Mouse (Mus musculus) liver, embryonic 13.5 days (tissue): ENCODE measurements around the gene Dydc2. TPM values are rescaled to one million over a fixed set of nuclear protein-coding genes. Genes with fewer than 3 reads are reported as not detected.

ENCODE experiments used
- ATAC-seq: fragments of 200-750 bp; cut with Nextera tagmentation; 2 replicates; pipeline ENCODE4 v1.8.0; 2017; ENCODE audit warnings: low read depth, mild to moderate bottlenecking, moderate number of reproducible peaks, moderate library complexity
- DNase-seq: peaks from one replicate; pipeline ENCODE4 v3.0.0; 2022
- H3K27ac ChIP-seq: fragments of 300-500 bp; sonication (generic); 2 replicates; pipeline ENCODE4 v1.5.1; 2015; ENCODE audit warnings: moderate library complexity, mild to moderate bottlenecking, inconsistent platforms
- H3K27me3 ChIP-seq: fragments of 300-500 bp; sonication (generic); 2 replicates; pipeline ENCODE4 v1.6.1; 2015; ENCODE audit warnings: mild to moderate bottlenecking, inconsistent platforms
- H3K36me3 ChIP-seq: fragments of 300-500 bp; sonication (generic); 2 replicates; pipeline ENCODE4 v1.6.1; 2015; ENCODE audit warnings: mild to moderate bottlenecking, inconsistent platforms
- H3K4me1 ChIP-seq: fragments of 300-500 bp; sonication (generic); replicated peaks from 2 replicates; pipeline ENCODE4 v1.6.1; 2015; ENCODE audit warnings: inconsistent platforms
- H3K4me2 ChIP-seq: fragments of 300-500 bp; sonication (generic); 2 replicates; pipeline ENCODE4 v1.6.1; 2015; ENCODE audit warnings: inconsistent platforms, mild to moderate bottlenecking, moderate library complexity
- H3K4me3 ChIP-seq: fragments of 300-500 bp; sonication (generic); replicated peaks from 2 replicates; pipeline ENCODE4 v1.5.1; 2015; ENCODE audit warnings: mild to moderate bottlenecking, inconsistent platforms
- H3K9ac ChIP-seq: fragments of 300-500 bp; sonication (generic); 2 replicates; pipeline ENCODE4 v1.6.1; 2015; ENCODE audit warnings: mild to moderate bottlenecking, inconsistent platforms
- H3K9me3 ChIP-seq: fragments of 300-500 bp; sonication (generic); replicated peaks from 2 replicates; pipeline ENCODE4 v1.6.1; 2016; ENCODE audit warnings: inconsistent platforms
- WGBS: fragments of 180-500 bp; shearing (Covaris S2); methylation state at CpG from one replicate; pipeline ENCODE4 v1.1.7; 2015; ENCODE audit not compliant: insufficient replicate concordance; 5-methylcytosine and 5-hydroxymethylcytosine counted together
- polyA plus RNA-seq: library from polyadenylated mRNA; unstranded; fragments of >200 nt; fragmentation: Nextera tagmentation; extraction: Ambion mirVana; gene quantifications from 2 replicates; pipeline ENCODE4 v1.2.1, GENCODE M21; 2015

Gene Dydc2
- polyA plus RNA-seq, 1 experiment from 2014 or later: not detected

DNA sequence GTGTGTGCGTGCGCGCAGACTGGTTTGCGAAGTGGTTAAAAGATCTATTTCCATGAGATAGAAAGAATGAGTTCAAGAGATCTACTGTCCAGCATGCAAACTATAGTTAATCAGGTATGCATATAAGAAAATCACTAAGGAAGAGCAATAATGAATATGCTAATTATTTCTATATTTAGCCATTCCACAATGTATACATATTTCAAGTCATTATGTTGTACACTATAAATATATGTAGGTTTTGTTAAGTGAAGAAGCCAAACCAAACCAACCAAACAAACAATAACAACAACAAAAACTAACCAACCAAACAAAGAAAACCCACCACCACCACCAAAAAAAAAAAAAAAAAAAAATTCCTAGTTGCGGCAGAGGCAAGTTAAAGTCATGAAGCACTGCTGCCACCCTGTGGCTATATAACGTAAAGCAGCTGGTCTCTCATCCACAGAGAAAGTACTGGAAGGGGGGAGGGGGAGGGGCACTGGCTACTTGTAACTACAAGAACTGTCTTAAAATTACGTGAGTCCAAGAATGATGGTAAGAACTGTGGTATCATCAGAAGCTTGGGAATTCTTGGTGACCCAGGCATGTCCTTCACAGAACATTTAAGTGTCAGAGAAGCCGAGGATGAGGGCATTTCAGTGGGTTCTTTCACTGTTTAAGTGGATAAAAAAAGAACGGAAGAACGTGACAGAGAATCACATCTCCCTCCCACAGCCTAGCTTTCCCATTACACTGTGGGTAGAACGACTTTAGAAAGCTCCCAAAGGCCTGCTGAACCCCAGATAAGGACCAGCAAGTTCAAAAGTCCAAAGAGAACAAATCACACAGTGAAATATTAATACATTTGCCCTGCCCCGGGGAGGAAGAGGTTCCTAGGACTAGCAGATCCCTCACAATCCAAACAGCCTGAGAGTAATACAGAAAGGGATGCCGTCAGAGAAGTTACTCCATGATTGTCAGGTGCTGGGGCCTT is 35.6 kb downstream of the Dydc2 start:
- ATAC-seq (no peak), DNase-seq (peak; percentile 56)
- no peak overlapping the region for H3K4me3 ChIP-seq
- no peak overlapping the region for H3K27ac ChIP-seq
- 49% methylated on average over 13 of the region's 13 CpGs for WGBS
- H3K9me3 ChIP-seq: no peaks in the 10 kb centered on the region
- no peaks in the 10 kb centered on the region for H3K27me3 ChIP-seq
- H3K36me3 ChIP-seq: no peaks in the 10 kb centered on the region
- H3K9ac ChIP-seq: no peak overlapping the region
- H3K4me2 ChIP-seq: no peak overlapping the region
- peaks cover 6% of the 10 kb centered on the region for H3K4me1 ChIP-seq

GRCm38 (mm10) chr14:41030989-41031513 is 38.0 kb downstream of the Dydc2 start:
- no peaks in the 10 kb centered on the region for H3K27me3 ChIP-seq
- H3K27ac ChIP-seq: no peak overlapping the region
- H3K4me1 ChIP-seq: peaks cover 17% of the 10 kb centered on the region
- no peaks in the 10 kb centered on the region for H3K9me3 ChIP-seq
- WGBS: 80% methylated on average over 6 of the region's 6 CpGs
- H3K9ac ChIP-seq: no peak overlapping the region
- H3K36me3 ChIP-seq: no peaks in the 10 kb centered on the region
- no peak overlapping the region for H3K4me3 ChIP-seq
- ATAC-seq: no peak
- no peak for DNase-seq
- H3K4me2 ChIP-seq: no peak overlapping the region

GRCm38 (mm10) chr14:41029303-41029702 is 39.7 kb downstream of the Dydc2 start:
- Histone ChIP-seq H3K9me3 (no peaks in the 10 kb centered on the region), H3K9ac (no peak overlapping the region), H3K36me3 (no peaks in the 10 kb centered on the region), H3K27me3 (no peaks in the 10 kb centered on the region), H3K27ac (no peak overlapping the region), H3K4me1 (peaks cover 34% of the 10 kb centered on the region), H3K4me3 (no peak overlapping the region), H3K4me2 (no peak overlapping the region)
- no peak for DNase-seq
- no peak for ATAC-seq
- whole genome bisulfite sequencing: 59% methylated on average over 4 of the region's 4 CpGs

DNA sequence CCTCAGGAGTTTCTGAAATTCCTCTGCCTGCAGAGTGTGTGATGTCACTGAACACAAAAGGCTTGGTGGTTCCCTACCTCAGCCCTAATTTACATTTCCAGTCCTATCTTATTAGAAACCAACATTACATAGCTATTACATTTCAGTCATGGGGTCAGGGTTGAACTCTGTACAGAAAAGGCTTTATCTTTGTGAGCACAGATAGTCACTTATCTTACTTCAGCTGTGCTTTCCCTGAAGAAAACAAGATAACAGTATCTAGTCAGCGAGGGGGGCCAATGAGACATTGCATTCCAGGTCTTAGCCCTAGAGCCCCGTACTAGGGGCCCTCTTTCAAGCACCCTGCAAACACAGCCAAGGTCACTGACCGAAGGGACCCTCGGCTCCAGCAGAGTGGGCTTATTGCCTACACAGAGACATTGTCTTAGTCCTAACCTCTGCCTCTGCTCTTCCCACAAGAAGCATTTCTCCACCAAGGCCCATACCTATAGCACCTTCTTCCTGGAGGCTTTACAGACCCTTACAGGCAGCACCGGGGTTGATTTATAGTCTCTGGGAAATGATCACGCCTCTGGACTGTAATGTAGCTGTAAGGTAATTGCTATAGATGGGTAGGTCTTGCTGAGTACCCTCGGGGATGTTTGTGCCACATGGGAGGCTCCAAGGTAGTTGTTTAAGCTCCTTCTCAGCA is 43.3 kb downstream of the Dydc2 start:
- DNase-seq (peak; percentile 60), ATAC-seq (peak; percentile 92)
- Histone ChIP-seq H3K9ac (peak overlapping the region; percentile 54), H3K4me2 (peak overlapping the region; percentile 35), H3K36me3 (no peaks in the 10 kb centered on the region), H3K9me3 (no peaks in the 10 kb centered on the region), H3K27me3 (no peaks in the 10 kb centered on the region), H3K4me1 (peaks cover 37% of the 10 kb centered on the region), H3K4me3 (0 out of 2 replicates have a peak overlapping the region, but pooled peaks have one; percentile 1), H3K27ac (peak overlapping the region; percentile 81)
- WGBS: 31% methylated on average over 7 of the region's 7 CpGs

GRCm38 (mm10) chr14:41025087-41025486 is 43.9 kb downstream of the Dydc2 start:
- Histone ChIP-seq H3K36me3 (no peaks in the 10 kb centered on the region), H3K4me2 (peak overlapping the region; percentile 35), H3K27me3 (no peaks in the 10 kb centered on the region), H3K27ac (peak overlapping the region; percentile 81), H3K4me1 (peaks cover 37% of the 10 kb centered on the region), H3K9me3 (no peaks in the 10 kb centered on the region), H3K9ac (0 out of 2 replicates have a peak overlapping the region, but pooled peaks have one; percentile 10), H3K4me3 (no peak overlapping the region)
- 70% methylated on average over 2 of the region's 2 CpGs for WGBS
- ATAC-seq (peak; percentile 57), DNase-seq (no peak)

- Histone ChIP-seq H3K9ac (no peak overlapping the region), H3K4me2 (no peak overlapping the region), H3K27ac (no peak overlapping the region), H3K27me3 (no peaks in the 10 kb centered on the region), H3K36me3 (no peaks in the 10 kb centered on the region), H3K9me3 (no peaks in the 10 kb centered on the region), H3K4me1 (peaks cover 43% of the 10 kb centered on the region), H3K4me3 (no peak overlapping the region)
- ATAC-seq: no peak
- WGBS: 77% methylated on average over 3 of the region's 3 CpGs
- DNase-seq: no peak
Observed at GRCm38 (mm10) chr14:41021246-41021645, 47.8 kb downstream of the Dydc2 start.

DNA sequence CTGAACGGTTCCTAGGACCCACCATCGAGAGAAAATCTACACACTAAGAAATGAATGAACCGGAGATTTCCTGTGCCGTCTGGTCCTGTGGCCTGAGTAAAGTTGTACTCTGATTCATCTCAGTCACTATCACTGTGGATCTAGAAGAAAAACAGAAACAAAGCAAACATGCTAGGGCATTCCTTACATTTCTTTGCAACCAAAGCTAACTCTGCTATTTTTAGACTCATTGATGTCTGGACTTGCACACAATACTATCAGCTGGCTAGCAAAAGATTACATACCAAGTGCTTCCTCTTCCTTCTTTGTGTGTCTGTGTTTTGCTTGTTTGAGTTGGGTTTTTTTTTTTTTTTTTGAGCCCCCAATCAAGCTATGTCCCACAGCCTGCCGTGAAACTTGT is 51.5 kb downstream of the Dydc2 start:
- Histone ChIP-seq H3K27ac (no peak overlapping the region), H3K4me1 (peaks cover 42% of the 10 kb centered on the region), H3K36me3 (no peaks in the 10 kb centered on the region), H3K4me2 (no peak overlapping the region), H3K9me3 (no peaks in the 10 kb centered on the region), H3K4me3 (no peak overlapping the region), H3K9ac (no peak overlapping the region), H3K27me3 (no peaks in the 10 kb centered on the region)
- 12% methylated on average over 5 of the region's 5 CpGs for WGBS
- ATAC-seq (no peak), DNase-seq (no peak)

GRCm38 (mm10) chr14:41014701-41015240 is 54.2 kb downstream of the Dydc2 start:
- Histone ChIP-seq H3K4me1 (peaks cover 65% of the 10 kb centered on the region), H3K9me3 (no peaks in the 10 kb centered on the region), H3K9ac (no peak overlapping the region), H3K36me3 (no peaks in the 10 kb centered on the region), H3K4me3 (no peak overlapping the region), H3K4me2 (peak overlapping the region; percentile 97; the same call in 1 of the 2 replicates), H3K27me3 (no peaks in the 10 kb centered on the region), H3K27ac (no peak overlapping the region)
- ATAC-seq: no peak
- no peak for DNase-seq
- 40% methylated on average over 5 of the region's 5 CpGs for WGBS

DNA sequence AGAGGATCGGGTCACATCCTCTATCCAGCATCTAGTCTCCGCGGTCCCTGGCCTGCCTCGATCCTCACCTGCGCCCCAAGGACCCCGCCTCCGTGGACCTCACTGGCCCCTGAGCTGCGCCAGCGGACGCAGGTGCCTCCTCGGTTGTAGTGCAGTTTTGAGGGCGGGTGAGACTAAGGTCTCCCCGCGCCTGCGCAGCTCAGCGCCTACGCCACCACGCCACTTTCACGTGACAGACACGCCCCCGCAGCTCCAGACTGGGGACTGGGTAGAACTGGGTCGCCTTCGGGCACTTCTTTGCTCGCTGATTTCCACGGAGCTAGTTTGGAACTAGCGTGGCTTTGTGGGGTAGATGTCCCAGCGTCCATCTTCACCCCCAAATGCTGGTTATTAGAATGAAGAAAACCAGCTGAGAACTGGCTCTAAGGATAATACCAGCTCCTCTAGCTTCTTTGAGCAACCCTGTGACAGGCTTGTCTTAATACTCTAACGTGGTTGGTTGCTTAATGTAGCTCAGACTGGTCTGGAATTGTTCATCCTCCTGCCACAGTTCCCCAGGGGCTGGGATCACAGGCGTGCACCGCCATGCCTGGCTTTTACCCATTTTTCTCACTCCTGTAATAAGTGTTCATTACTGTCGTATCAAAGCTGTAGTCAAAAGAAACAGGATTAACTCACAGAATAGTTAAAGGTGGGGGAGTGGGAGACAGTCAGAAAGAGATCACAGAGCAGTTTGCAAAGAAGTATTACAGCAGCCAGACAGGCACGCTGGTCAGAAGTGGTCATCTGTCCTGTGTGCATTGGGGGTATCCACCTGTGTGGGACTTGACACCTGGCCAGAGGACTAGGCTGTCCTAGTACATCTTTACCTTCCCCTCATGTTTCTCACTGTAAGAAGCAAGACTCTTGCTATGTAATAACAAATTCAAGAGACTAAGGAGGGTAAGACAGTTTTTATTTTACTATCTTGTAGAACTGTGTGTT is 55.1 kb downstream of the Dydc2 start, which contains the start of gene Fam213a:
TSS of gene Fam213a (minus strand) at position 159 of the 984 bp plus-strand sequence.
- peak; percentile 95 for ATAC-seq
- H3K27ac ChIP-seq: peak within 1 kb of the TSS; percentile 85
- peak within 1 kb of the TSS; percentile 73 for H3K4me3 ChIP-seq
- H3K36me3 ChIP-seq: no peaks in the 10 kb centered on the region
- DNase-seq: peak; percentile 89
- H3K4me1 ChIP-seq: peaks cover 74% of the 10 kb centered on the region
- no peaks in the 10 kb centered on the region for H3K27me3 ChIP-seq
- 5% methylated on average over 32 of the region's 32 CpGs for WGBS
- peak within 1 kb of the TSS; percentile 97 for H3K4me2 ChIP-seq
- H3K9ac ChIP-seq: peak within 1 kb of the TSS; percentile 91
- no peaks in the 10 kb centered on the region for H3K9me3 ChIP-seq

GRCm38 (mm10) chr14:41013143-41013542 is 55.9 kb downstream of the Dydc2 start:
- peaks cover 81% of the 10 kb centered on the region for H3K4me1 ChIP-seq
- peak overlapping the region; percentile 97 for H3K4me2 ChIP-seq
- H3K27me3 ChIP-seq: no peaks in the 10 kb centered on the region
- WGBS: 5% methylated on average over 9 of the region's 9 CpGs
- DNase-seq (no peak), ATAC-seq (no peak)
- H3K9me3 ChIP-seq: no peaks in the 10 kb centered on the region
- peak overlapping the region; percentile 73 for H3K4me3 ChIP-seq
- H3K36me3 ChIP-seq: no peaks in the 10 kb centered on the region
- peak overlapping the region; percentile 91 for H3K9ac ChIP-seq
- H3K27ac ChIP-seq: peak overlapping the region; percentile 85
